Mouse (Mus musculus) CD4-positive naive resting alpha-beta T cell, adult 57 days (primary cell): Measurements from ENCODE around the gene Mprip. TPM values are rescaled to one million over a fixed set of nuclear protein-coding genes. Genes with fewer than 3 reads are reported as not detected.

Experiments used
- total RNA-seq: library from RNA; stranded (reverse); gene quantifications from one replicate; pipeline ENCODE4 v1.2.4, GENCODE M21; 2023

Gene Mprip
- total RNA-seq: 77.4 TPM

GRCm38 (mm10) chr11:59661005-59661404, at the start of gene Mprip:
TSS of gene Mprip (plus strand) at chr11:59661305.

DNA sequence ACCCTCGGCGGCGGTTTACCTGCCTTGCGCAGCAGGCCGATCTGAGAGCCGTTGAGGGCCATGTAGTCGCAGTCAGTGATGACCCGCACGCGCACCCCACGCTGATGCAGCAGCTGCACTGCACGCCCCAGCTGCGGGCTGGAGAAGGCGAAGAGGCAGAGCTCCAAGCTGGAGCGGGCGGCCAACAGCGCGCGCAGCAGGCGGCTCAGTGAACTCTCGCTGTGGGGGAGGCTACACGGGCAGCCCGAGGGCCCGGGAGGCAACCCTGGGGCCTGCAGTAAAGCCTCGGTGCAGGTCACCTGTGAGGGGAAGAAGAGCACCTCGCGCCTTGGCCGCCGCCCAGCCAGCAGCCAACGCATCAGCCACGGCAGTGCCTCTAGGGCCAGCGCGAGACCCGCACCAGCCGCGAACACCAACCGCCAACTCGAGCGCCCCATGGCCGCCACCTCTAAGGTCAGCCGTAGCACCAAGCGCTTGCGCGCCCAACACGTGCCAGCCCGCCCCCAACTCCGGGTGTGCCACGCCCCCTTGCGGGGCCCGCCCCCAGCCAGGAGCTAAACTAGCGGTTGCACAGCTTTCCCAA, 126.2 kb downstream of the Mprip start, which contains the start of gene Pld6:
Gene Pld6, minus strand, starts transcription at position 447 of the 583 bp plus-strand sequence.

DNA sequence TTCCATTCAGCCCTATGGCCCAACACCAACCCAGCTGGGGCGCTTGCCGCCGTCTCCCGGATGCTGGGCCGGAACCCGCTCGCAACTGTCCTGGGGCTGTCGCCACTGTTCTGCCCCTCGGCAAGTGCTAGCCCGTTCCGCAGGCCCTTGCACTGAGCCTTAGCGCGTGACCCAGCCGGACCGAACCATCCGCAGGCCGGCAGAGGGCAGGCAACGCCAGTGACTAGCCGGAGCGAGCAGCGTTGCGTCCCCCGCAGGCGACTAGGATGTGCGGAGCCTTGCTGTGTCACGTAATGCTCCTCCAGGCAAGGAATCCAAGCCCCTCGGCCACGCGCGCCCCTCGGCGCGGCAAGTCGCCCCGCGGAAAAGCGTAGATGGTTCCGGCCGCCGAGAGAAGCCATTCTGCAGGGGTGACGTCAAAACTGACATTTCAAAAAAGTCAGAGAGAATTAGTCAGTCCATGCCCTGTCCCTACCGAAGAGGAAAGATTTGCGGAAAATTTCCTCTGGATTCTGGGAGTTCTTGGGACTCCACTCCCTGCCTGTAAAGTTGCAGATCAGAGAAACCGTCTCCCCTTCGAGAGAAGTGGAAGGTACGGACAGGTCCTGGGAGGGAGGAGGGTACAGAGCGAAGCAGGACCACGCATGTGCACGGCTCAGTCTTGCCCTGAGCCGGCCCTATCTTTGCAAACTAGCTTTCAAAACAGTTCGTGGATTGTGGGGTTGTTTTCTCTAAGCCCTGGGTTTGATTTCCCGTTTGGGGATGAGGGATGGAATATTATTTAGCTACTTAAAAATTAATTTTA, 148.8 kb downstream of the Mprip start, which contains the start of gene Flcn:
Gene Flcn, minus strand, starts transcription at position 347 of the 805 bp plus-strand sequence.

Other genes starting within 250 kb of the Mprip start
- 9.5 TPM for gene Jmjd4, start 211.3 kb upstream of the Mprip start, total RNA-seq
- 24.4 TPM for gene Snap47, start 210.1 kb upstream of the Mprip start, total RNA-seq
- gene Zfp867, start 188.8 kb upstream of the Mprip start, total RNA-seq: 2.9 TPM
- gene Zkscan17, start 134.6 kb upstream of the Mprip start, total RNA-seq: 20.5 TPM
- gene Nlrp3, start 119.7 kb upstream of the Mprip start, total RNA-seq: 5.7 TPM
- gene Olfr222, start 85.1 kb upstream of the Mprip start, total RNA-seq: not detected
- gene Olfr223, start 68.0 kb upstream of the Mprip start, total RNA-seq: not detected
- not detected for gene Pld6, start 126.3 kb downstream of the Mprip start, total RNA-seq
- 67.6 TPM for gene Flcn, start 148.7 kb downstream of the Mprip start, total RNA-seq
- 9.1 TPM for gene Nt5m, start 178.1 kb downstream of the Mprip start, total RNA-seq
- 81.9 TPM for gene Cops3, start 178.5 kb downstream of the Mprip start, total RNA-seq